Mouse (Mus musculus) heart, adult 2 months (tissue): Measurements from ENCODE around the gene Tarbp2.

Experiments
- CTCF ChIP-seq: fragments of 200-600 bp; IDR thresholded peaks from 2 replicates; pipeline ENCODE4 v1.8.1; 2022; ENCODE audit warnings: antibody characterized with exemption, mild to moderate bottlenecking, moderate library complexity
- EP300 ChIP-seq: fragments of 200-500 bp; IDR thresholded peaks from 2 replicates; pipeline ENCODE4 v1.6.1; 2011; ENCODE audit warnings: low read depth, low read length, control low read depth; ENCODE audit not compliant: insufficient read depth
- POLR2A ChIP-seq: fragments of 200-500 bp; IDR thresholded peaks from 2 replicates; pipeline ENCODE4 v1.6.1; 2011; ENCODE audit warnings: mild to moderate bottlenecking, low read depth, low read length, control low read depth; ENCODE audit not compliant: insufficient read depth

DNA sequence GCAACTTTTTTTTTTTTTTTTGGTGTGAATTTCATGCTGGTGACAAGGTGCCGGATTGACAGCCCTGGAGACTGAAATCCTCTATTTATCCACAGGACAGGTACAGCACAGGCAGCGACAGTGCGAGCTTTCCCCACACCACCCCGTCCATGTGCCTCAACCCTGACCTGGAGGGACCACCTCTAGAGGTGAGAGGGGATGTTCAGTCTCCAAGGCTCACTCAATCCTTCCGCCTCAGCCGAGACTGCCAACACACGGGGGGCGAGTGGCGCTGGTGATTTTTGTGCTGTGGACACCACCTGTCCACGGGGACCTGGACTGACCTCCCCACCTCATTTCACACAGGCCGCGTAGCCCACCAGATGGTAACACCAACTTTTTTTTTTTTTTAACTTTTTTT lies 32.1 kb upstream of the Tarbp2 start:
- TF ChIP-seq POLR2A = no peak
- no peak for TF ChIP-seq CTCF
- TF ChIP-seq EP300 = no peak
